Mouse (Mus musculus): ENCODE results near the gene Klf16. TPM values are rescaled to one million over a fixed set of nuclear protein-coding genes. Genes with fewer than 3 reads are reported as not detected.

Klf16 gene
- polyA plus RNA-seq, 1 experiment from 2014 or later: 5.5 TPM

GRCm38 (mm10) chr10:80569664-80570066 lies 7.5 kb downstream of the Klf16 start:
- no peaks in the 10 kb centered on the region for H3K27me3 ChIP-seq (ENCODE audit: control insufficient read depth, insufficient read depth, low read length)
- no peak overlapping the region for H3K4me3 ChIP-seq (ENCODE audit: low read depth, low read length)
- H3K4me2 ChIP-seq (ENCODE audit: low read depth, low read length): no peak overlapping the region; the same call in 1 of the 2 replicates
- ATAC-seq (replicated peaks; ENCODE audit: insufficient number of reproducible peaks, low FRiP score, low TSS enrichment, low read depth): no peak
- 36% methylated on average over 10 of the region's 10 CpGs for WGBS
- no peaks in the 10 kb centered on the region for H3K36me3 ChIP-seq (replicated peaks; ENCODE audit: control insufficient read depth, insufficient read depth, low read depth, low read length)
- no peak overlapping the region for H3K27ac ChIP-seq (replicated peaks; ENCODE audit: low read depth, low read length)
- peak; percentile 50 for DNase-seq (ENCODE audit: low spot score)
- H3K4me1 ChIP-seq (ENCODE audit: control insufficient read depth, insufficient read depth, low read length): peaks cover 6% of the 10 kb centered on the region
- H3K9ac ChIP-seq (replicated peaks; ENCODE audit: low read length): no peak overlapping the region
- no peaks in the 10 kb centered on the region for H3K9me3 ChIP-seq (replicated peaks; ENCODE audit: control insufficient read depth, low read length)

- H3K9ac ChIP-seq (replicated peaks; ENCODE audit: low read length): no peak overlapping the region
- no peak overlapping the region for H3K4me2 ChIP-seq (ENCODE audit: low read depth, low read length)
- H3K4me3 ChIP-seq (ENCODE audit: low read depth, low read length): no peak overlapping the region
Observed at GRCm38 (mm10) chr10:80568876-80569275, 8.2 kb downstream of the Klf16 start.

DNA sequence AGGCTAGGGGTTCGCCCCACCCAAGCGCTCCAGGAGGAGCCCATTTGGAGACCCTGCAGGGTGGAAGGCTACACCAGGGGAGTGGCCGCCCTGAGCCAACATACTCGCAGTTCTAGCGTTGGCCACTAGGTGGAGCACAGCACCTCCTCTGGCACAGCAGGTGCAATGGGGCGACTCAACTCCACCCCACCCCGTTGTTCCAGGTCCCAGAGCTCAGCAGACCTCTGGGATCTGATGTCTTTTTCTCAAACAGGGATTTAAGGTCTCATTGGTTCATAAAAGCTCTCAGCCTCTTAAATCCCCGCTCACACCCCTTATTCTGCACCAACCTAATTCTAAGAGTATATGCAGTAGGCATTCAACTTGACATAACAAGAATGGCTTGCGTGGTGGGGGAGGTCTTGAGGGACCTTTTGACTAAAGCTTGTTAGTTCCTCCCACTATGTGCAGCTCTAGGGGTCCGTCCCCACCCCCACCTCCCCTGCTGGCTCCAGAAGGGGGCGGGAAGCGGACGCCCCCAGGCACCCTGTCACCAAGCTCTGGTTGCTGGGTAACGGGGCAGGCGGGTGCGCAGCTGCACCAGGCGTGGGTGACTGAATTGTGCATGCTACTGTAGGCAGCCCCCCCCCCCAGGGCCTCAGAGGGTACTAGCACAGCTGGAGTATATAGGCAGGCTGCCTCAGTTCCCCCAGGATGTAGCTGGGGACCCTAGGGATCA lies 10.6 kb downstream of the Klf16 start:
- H3K27me3 ChIP-seq (ENCODE audit: control insufficient read depth, insufficient read depth, low read length): no peaks in the 10 kb centered on the region
- no peak overlapping the region for H3K27ac ChIP-seq (replicated peaks; ENCODE audit: low read depth, low read length)
- H3K4me1 ChIP-seq (ENCODE audit: control insufficient read depth, insufficient read depth, low read length): peaks cover 6% of the 10 kb centered on the region

More at GRCm38 (mm10) chr10:80568876-80569275, 8.2 kb downstream of the Klf16 start:
- Histone ChIP-seq H3K27me3 (ENCODE audit: control insufficient read depth, insufficient read depth, low read length) (no peaks in the 10 kb centered on the region), H3K4me1 (ENCODE audit: control insufficient read depth, insufficient read depth, low read length) (peaks cover 6% of the 10 kb centered on the region), H3K9me3 (replicated peaks; ENCODE audit: control insufficient read depth, low read length) (no peaks in the 10 kb centered on the region), H3K36me3 (replicated peaks; ENCODE audit: control insufficient read depth, insufficient read depth, low read depth, low read length) (no peaks in the 10 kb centered on the region), H3K27ac (replicated peaks; ENCODE audit: low read depth, low read length) (no peak overlapping the region)
- 93% methylated on average over 27 of the region's 29 CpGs for WGBS
- no peak for ATAC-seq (replicated peaks; ENCODE audit: insufficient number of reproducible peaks, low FRiP score, low TSS enrichment, low read depth)
- DNase-seq (ENCODE audit: low spot score): no peak

GRCm38 (mm10) chr10:80561116-80561944 lies 15.8 kb downstream of the Klf16 start, which contains the start of gene Rexo1:
Gene Rexo1 (minus strand): TSS chr10:80561560.
- peak within 1 kb of the TSS; percentile 97 for H3K4me3 ChIP-seq (ENCODE audit: low read depth, low read length)
- peak; percentile 60 for ATAC-seq (replicated peaks; ENCODE audit: insufficient number of reproducible peaks, low FRiP score, low TSS enrichment, low read depth)
- under 1% methylated on average over 72 of the region's 72 CpGs for WGBS
- H3K9me3 ChIP-seq (replicated peaks; ENCODE audit: control insufficient read depth, low read length): no peaks in the 10 kb centered on the region
- H3K27me3 ChIP-seq (ENCODE audit: control insufficient read depth, insufficient read depth, low read length): no peaks in the 10 kb centered on the region
- no peaks in the 10 kb centered on the region for H3K36me3 ChIP-seq (replicated peaks; ENCODE audit: control insufficient read depth, insufficient read depth, low read depth, low read length)
- H3K4me1 ChIP-seq (ENCODE audit: control insufficient read depth, insufficient read depth, low read length): peaks cover 4% of the 10 kb centered on the region
- peak; percentile 96 for DNase-seq (ENCODE audit: low spot score)
- H3K9ac ChIP-seq (replicated peaks; ENCODE audit: low read length): peak within 1 kb of the TSS; percentile 95
- peak within 1 kb of the TSS; percentile 70 for H3K27ac ChIP-seq (replicated peaks; ENCODE audit: low read depth, low read length)
- peak within 1 kb of the TSS; percentile 84 for H3K4me2 ChIP-seq (ENCODE audit: low read depth, low read length)

More for the DNA sequence above, 10.6 kb downstream of the Klf16 start:
- Histone ChIP-seq H3K4me2 (ENCODE audit: low read depth, low read length) (no peak overlapping the region), H3K9me3 (replicated peaks; ENCODE audit: control insufficient read depth, low read length) (no peaks in the 10 kb centered on the region), H3K9ac (replicated peaks; ENCODE audit: low read length) (no peak overlapping the region), H3K4me3 (ENCODE audit: low read depth, low read length) (no peak overlapping the region), H3K36me3 (replicated peaks; ENCODE audit: control insufficient read depth, insufficient read depth, low read depth, low read length) (no peaks in the 10 kb centered on the region)
- DNase-seq (ENCODE audit: low spot score) (peak; percentile 85), ATAC-seq (replicated peaks; ENCODE audit: insufficient number of reproducible peaks, low FRiP score, low TSS enrichment, low read depth) (peak; percentile 30; the same call in 1 of the 2 replicates)
- 22% methylated on average over 17 of the region's 17 CpGs for WGBS

GRCm38 (mm10) chr10:80560621-80561020 lies 16.5 kb downstream of the Klf16 start:
- WGBS: under 1% methylated on average over 13 of the region's 13 CpGs
- H3K36me3 ChIP-seq (replicated peaks; ENCODE audit: control insufficient read depth, insufficient read depth, low read depth, low read length): no peaks in the 10 kb centered on the region
- DNase-seq (ENCODE audit: low spot score): no peak
- H3K4me2 ChIP-seq (ENCODE audit: low read depth, low read length): peak overlapping the region; percentile 84
- H3K4me3 ChIP-seq (ENCODE audit: low read depth, low read length): peak overlapping the region; percentile 97
- no peak for ATAC-seq (replicated peaks; ENCODE audit: insufficient number of reproducible peaks, low FRiP score, low TSS enrichment, low read depth)
- peak overlapping the region; percentile 95 for H3K9ac ChIP-seq (replicated peaks; ENCODE audit: low read length)
- no peaks in the 10 kb centered on the region for H3K9me3 ChIP-seq (replicated peaks; ENCODE audit: control insufficient read depth, low read length)
- H3K27me3 ChIP-seq (ENCODE audit: control insufficient read depth, insufficient read depth, low read length): no peaks in the 10 kb centered on the region
- H3K27ac ChIP-seq (replicated peaks; ENCODE audit: low read depth, low read length): 0 out of 2 replicates have a peak overlapping the region, but pooled peaks have one; percentile 70
- H3K4me1 ChIP-seq (ENCODE audit: control insufficient read depth, insufficient read depth, low read length): peaks cover 4% of the 10 kb centered on the region; the same call in 1 of the 2 replicates

DNA sequence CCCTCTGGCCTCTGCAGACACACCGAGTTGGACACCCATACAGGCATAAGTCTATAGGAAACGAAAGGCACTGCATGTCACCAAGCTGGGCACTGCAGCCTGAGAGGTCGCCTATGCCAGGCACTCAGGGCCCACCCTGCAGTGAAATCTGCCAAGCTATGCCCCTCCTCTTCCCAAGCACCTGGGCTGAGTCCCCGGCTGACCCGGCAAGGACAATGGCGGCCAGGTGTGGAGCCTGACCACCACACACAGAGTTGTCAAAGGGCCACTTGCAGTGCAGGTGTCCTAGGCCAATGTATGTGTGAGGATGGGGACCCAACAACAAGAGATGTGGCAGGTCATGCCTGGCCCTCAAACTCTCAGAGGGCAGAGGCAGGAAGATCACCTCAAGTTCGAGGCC lies 17.7 kb downstream of the Klf16 start:
- Histone ChIP-seq H3K4me2 (ENCODE audit: low read depth, low read length) (no peak overlapping the region), H3K4me3 (ENCODE audit: low read depth, low read length) (no peak overlapping the region), H3K9ac (replicated peaks; ENCODE audit: low read length) (no peak overlapping the region), H3K27me3 (ENCODE audit: control insufficient read depth, insufficient read depth, low read length) (no peaks in the 10 kb centered on the region), H3K4me1 (ENCODE audit: control insufficient read depth, insufficient read depth, low read length) (peaks cover 4% of the 10 kb centered on the region; the same call in 1 of the 2 replicates), H3K9me3 (replicated peaks; ENCODE audit: control insufficient read depth, low read length) (no peaks in the 10 kb centered on the region), H3K27ac (replicated peaks; ENCODE audit: low read depth, low read length) (no peak overlapping the region), H3K36me3 (replicated peaks; ENCODE audit: control insufficient read depth, insufficient read depth, low read depth, low read length) (no peaks in the 10 kb centered on the region)
- ATAC-seq (replicated peaks; ENCODE audit: insufficient number of reproducible peaks, low FRiP score, low TSS enrichment, low read depth) (no peak), DNase-seq (ENCODE audit: low spot score) (no peak)
- 96% methylated on average over 7 of the region's 7 CpGs for WGBS

- Histone ChIP-seq H3K4me3 (ENCODE audit: low read depth, low read length) (no peak overlapping the region), H3K4me1 (ENCODE audit: control insufficient read depth, insufficient read depth, low read length) (peaks cover 4% of the 10 kb centered on the region; the same call in 1 of the 2 replicates), H3K4me2 (ENCODE audit: low read depth, low read length) (no peak overlapping the region), H3K27ac (replicated peaks; ENCODE audit: low read depth, low read length) (no peak overlapping the region), H3K36me3 (replicated peaks; ENCODE audit: control insufficient read depth, insufficient read depth, low read depth, low read length) (no peaks in the 10 kb centered on the region), H3K27me3 (ENCODE audit: control insufficient read depth, insufficient read depth, low read length) (no peaks in the 10 kb centered on the region), H3K9ac (replicated peaks; ENCODE audit: low read length) (no peak overlapping the region), H3K9me3 (replicated peaks; ENCODE audit: control insufficient read depth, low read length) (no peaks in the 10 kb centered on the region)
- 35% methylated on average over 5 of the region's 5 CpGs for WGBS
- ATAC-seq (replicated peaks; ENCODE audit: insufficient number of reproducible peaks, low FRiP score, low TSS enrichment, low read depth): no peak
- DNase-seq (ENCODE audit: low spot score): peak; percentile 74
Observed at GRCm38 (mm10) chr10:80557346-80557965, 19.7 kb downstream of the Klf16 start.
